Mouse (Mus musculus) gastrocnemius, postnatal 25 days (tissue): ENCODE measurements at regions not wholly inside any gene's neighbourhood (a gene's known extent, or its start where the extent isn't known, plus 50 kb on each side); places are given as distances from the start of the nearest gene placed in this dataset.

Experiments used
- DNase-seq: peaks from one replicate; pipeline ENCODE4 v3.0.0; 2022

DNA sequence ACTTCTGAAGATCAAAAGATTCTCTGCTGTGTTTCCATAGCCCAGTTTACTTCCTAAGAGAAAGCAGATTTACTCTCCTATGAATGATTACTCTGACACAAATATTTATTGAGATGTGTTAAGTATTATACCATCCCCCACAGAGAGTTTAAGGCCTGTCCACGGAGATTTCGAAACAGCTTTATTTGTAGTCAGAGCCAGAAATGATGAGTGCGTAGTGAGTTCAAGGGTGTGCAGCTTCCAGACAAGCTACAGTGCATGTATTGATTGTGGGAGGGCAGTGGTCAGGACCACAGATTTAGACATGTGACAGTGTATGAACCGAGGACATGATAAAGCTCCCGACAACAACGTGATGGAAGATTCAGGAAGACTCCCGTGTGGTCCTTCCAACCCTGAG, 126.8 kb downstream of the Hlx start:
- DNase-seq = no peak

DNA sequence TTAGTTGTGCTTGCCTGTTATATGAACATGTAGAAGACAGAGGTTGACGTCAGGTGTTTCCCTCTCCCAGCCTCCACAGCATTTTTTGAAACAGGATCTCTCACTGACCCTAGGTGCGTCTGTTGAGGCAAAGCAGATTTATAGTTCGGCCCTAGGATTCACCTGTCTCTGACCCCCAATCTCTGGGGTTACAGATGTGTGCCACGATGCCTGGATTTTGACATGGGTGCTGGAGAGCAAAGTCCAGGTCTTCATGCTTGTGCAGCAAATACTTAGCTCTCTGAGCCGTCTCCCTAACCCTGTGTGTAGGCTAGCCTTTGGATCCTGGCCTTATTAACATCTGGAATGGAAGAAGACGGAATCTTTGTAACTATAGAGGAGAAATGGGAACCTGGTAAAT, 129.3 kb downstream of the Hlx start:
- no peak for DNase-seq

DNA sequence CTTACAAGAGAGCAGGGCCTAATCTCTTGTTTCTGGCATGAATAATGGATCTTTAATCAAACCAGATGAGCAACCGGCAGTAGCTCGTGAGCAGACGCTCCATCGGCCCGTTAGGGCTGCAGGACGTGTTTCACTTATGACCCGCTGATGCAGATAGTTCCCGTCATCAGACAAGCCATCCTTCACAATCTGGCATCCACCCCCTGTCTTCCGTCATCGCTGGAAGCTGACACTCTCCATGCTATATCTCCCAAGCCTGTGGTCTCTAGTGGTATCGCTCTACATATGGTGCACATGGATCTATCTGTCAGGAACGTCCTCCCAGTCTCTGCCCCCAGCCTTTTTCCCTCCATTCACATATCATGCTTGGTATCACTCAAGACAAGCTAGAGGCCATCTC, 137.0 kb downstream of the Hlx start:
- DNase-seq = no peak

DNA sequence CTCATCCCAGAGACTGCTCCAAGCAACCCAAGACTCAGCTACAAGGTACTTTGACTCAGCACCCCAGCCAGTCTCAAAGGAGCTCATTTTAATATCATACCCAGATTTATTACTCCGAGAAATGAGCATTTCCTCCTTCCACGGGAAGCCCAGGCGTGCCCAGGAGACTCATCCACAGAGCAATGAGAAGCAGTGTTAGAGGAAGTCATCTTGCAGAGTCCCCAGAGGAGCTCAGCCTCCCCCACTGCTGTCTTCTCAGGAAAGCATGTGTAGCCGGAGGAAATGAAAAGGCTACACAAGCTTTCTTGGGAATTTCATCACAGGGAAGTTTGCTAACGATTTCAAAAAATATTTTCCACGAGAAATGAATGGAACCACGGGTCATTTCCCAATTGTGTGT, 141.8 kb downstream of the Hlx start:
- peak; percentile 45 for DNase-seq

DNA sequence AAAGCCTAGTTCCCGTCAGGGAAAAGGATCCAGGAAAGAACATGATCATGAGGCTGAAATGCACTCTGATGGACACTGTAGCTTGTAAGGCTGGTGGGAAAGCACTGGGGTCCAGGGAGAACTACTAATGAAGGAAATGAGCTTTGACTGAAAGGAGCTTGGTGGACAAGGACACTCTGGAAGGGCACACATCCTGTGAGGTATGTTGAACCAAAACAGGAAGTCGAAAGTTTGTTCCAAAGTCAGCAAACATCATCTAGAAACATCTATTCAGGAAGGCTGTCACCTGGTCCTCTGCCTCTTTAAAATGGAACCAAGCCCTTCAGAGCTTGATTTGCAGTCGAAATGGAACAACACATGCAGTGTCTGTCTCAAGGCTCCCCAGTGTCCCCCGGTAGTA, 143.1 kb downstream of the Hlx start:
- no peak for DNase-seq

DNA sequence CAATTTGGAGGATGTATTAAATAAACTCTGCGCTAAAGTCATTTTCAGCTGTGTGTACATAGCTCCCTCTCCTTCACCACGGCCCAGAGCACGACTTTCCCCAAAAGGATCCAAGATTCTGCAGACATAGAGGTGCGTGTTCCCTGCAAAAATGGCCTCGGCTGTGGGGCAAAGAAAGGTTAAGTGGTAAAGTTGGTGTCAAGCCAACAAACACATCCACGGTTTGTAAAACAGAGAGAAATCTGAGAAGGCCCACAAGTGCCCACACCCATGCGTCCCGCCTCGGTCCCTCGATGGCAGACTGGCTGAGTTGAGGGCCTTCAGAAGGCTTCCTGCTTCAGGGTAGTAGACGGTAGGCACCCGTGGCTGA, 147.9 kb downstream of the Hlx start:
- DNase-seq = no peak

DNA sequence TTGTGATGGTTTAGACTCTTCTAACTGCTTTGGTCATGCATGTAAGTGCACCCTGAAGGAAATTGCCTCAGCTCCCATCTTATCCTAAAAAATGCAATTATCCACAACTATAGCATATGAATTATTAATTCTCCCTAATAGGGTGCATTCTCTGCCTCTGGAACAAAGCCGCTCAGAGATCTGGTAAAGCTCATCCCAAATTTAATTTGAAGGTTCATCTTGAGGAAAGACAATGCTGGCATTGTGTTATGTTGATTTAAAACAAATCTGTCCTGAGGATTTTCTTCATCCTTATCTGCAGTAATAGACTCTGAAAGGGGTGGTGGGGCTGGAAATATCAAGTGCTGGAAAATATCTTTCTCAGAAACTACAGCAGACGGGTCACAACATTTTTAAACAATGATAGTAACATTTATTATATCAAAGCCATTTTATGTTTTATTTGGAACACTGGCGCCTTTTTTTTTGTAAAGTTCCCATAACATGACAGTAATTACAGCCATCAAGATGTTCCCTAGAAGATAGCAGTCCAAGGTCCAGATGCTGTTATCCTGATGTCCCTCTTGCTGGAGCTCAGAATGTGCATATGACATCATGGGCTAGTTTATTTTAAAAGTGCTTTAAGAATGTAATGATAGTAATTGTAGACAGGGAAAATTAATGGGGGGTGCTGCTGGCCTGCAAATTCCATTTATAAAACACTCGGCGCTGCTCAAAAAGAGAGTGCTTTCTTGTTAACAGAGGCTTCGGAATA, 148.5 kb downstream of the Hlx start:
- DNase-seq = no peak

DNA sequence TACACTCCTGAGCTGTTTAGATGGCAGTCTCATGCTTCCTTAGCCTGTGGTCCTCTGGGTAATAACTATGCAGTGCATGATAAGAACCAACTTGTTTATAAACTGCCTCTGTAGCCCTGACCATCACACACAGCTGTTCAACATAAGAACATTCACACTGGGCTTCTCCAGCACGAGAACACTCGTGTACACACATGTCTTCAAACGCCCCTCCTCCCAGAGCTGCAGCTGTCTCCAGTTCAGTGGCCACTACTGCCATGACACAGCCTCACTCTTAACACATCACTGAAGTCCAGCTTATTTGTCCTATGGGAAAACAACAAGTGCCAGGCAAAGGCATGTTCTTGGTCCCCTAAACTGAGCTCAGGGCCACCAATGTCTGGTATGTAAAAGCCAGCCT, 152.9 kb downstream of the Hlx start:
- DNase-seq = no peak

DNA sequence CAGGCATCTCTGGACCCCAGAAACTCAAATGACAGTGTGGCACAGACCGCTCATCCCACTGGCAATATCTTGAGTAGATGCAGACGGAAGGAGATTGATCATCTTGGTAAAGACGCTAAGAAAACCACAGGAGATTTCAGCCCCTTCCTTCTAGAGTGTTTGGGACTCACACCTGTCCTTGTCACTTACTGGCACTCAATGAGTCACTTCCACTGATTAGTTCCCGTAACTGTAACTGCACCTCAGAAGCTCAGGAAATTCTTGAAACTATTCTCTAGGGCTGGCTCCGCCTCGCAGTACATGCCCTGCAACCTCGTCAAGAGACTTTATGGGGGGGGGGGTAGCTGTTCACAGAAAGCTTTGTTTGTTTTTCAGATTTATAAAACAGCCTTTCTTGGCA, 155.9 kb downstream of the Hlx start:
- no peak for DNase-seq

DNA sequence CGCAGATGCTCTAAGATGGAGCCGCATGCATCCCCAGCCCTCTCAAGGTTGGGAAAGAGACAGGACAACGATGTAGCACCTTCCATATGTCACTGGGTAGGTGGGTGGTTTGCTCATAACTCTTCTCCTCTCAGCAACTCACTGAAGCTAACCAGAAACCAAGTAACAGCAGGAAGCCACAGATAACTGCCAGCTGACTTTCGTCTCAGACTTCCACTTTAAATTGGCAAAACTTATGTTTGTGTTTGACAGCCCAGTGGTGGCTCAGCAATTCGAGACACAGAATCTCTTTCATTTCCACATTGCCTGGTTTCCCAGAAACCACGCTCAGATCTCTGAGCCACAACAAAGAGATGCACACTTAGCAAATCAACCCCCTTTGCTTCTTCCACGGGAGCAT, 159.1 kb downstream of the Hlx start:
- no peak for DNase-seq

DNA sequence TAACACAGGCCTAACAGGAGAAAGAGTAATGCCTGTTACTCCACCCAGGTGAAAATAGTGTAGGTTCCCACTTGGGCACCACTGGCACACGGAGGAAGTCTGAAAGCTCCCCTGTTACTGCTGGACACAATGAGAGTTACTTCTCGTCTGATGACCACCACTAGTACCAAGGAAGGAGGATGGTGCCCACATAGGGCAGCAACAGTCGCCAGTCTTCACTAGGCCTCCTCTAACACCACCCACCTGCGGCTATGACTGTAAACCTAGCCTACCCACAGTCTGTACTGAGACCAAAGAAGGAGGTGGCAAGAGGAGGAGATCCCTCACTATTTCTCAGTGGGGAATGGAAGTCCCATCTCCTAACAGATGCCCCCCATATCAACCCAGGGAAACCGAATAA, 161.7 kb downstream of the Hlx start:
- no peak for DNase-seq

DNA sequence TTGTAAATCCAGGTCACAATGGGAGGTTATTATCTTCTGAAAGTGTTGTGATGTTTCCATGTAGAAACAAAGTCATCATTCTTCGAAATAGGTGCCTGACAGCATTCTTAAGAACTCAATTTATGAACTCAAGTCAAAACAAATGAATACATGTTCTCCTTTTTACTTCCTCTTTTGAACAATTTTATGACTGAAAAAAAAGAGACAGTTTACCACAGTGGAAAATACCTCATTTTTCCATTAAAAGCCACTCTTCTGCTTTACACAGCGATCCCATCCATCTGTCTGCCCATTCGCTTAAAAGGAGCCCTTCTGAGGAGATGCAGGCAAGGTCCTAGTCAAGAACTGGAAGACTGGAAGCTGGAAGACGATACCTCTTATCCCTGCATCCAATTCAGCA, 169.5 kb downstream of the Hlx start:
- DNase-seq = no peak

DNA sequence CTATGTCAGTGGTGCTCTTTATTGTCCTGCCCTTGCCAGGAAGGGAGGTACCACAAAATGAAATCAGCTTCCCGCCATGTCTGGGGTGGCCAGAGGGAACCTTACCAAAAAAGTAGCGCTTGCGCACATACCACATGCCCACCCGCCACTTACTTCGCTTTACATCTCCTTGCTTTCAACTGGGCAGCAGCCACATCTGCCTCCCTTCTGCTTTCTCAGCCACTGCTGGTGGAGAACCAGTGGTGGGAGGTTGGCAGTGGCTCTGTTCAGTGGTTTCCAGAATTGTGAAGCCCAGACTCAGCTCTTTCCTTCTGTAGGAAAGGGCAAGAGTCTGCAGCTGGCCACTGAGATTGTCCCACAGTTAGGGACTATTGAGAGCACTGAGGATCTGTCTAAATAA, 170.2 kb downstream of the Hlx start:
- peak; percentile 16 for DNase-seq

DNA sequence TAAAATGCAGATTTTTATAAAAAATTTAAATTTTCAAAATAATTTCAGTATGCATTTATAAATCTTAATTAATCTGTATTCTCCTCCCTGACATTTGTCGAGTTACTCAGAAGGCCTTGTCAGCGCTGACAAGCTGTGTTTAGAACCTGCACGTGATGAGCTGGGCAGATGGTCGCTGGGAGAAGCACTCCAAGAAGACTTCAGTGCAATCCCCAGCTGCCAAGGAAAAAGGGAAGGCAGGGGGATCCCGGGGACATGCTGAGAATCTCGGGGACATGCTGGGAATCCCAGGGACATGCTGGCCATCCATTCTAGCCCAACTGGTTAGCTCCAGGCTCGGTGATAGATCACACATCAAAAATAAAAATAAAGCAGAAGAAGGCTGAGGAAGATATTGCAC, 172.9 kb downstream of the Hlx start:
- DNase-seq = no peak

DNA sequence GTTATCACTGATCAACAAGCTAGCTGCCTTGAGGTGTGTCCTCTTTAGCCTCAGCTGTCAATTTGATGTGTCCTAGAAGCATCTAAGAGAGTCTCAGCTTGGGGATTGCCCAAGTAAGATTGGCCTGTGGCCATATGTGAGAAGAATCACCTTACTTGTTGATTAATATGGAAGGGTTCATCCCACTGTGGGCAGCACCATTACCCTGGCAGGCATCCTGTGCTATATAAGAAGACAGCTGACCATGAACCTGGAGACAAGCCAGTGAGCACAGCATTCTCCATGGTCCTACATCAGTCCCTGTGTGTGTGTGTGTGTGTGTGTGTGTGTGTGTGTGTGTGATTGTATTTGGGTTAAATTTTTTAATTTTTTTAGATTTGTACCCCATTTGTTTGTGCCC, 178.6 kb downstream of the Hlx start:
- DNase-seq = no peak

DNA sequence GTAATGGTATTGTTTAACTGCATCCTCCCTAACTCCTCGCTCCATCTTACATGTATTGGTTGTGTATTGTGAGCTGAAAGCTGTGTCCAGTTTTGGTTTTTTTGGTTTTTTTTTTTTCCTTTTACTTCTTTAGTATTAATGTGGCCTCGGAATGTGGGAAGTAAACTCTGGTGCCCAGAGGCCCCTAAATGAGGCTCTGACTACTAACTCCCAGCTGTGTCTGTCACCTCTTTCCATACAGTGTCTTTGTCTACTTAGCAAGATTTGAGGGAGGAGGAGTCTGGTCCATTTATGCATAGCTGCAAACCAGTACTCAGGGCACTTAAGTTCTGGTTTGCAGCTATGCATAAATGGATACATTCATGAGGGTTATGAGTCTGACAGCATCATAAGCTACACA, 181.9 kb downstream of the Hlx start:
- DNase-seq = no peak

DNA sequence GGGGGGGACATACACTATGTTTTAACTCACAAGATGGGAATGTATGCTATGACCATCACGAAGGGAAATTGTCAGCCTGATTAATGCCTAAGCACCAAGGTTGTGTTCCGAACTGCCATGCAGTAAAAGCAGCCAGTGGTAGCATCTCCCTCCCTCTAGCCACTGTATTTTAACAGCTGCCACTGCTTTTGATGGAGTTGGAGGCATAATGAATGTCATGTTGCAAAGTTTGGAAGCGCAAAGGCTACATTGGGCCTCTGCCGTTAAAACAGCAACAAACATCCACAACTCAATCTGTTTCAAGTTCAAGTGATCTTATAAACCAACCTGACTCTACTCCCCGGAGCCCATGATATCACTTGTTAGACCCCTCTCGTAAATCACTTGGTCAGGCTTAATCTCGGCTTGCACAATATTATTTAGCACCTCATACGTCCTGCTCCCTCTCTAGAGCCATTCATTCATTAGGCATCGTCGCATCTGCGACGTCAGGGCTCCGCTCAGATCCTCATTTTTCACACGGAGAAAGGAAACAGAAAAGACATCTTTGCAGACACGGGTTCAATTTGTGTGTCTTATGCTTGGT, 184.7 kb downstream of the Hlx start:
- no peak for DNase-seq

DNA sequence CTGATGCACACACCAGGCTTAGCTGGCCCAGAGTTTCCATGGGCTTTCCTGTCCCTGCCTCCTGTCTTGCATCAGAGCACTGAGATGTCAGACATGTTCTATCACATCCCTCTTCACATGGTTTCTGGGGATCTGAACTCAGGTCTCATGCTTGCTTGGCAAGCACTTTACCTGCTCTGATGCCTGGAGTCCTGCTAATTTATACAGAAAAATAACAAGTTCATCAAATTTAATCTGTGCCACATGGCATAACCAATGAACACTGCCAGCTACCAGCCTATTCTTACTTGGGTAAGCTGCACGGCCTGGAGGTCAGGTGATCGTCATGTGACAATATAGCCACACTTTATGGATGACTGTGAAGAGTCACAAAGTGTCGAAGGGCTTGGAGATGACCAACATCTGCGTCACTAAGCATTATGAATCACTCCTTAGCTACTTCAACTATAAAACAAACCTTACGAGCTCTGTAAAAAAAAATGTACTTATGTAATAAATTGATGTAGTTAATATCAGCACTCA, 186.2 kb downstream of the Hlx start:
- no peak for DNase-seq

DNA sequence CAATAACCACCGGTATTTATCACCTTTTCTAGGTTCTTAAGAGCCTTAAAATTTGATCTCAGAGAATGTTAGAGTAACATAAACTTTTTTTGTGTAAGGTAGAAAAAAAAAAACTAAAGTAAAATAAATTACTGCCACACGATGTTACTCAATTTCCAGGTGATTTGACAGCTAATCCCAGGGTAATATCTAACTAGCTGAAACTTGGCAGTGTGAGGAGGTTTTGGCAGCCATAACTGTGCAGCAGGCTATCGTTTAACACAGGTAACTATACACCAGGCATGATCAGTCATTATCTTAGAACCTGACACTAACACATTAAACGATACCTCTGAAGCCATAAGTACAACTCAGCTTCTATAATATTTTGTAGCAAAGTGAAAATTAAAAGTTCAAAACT, 187.3 kb downstream of the Hlx start:
- DNase-seq = no peak

DNA sequence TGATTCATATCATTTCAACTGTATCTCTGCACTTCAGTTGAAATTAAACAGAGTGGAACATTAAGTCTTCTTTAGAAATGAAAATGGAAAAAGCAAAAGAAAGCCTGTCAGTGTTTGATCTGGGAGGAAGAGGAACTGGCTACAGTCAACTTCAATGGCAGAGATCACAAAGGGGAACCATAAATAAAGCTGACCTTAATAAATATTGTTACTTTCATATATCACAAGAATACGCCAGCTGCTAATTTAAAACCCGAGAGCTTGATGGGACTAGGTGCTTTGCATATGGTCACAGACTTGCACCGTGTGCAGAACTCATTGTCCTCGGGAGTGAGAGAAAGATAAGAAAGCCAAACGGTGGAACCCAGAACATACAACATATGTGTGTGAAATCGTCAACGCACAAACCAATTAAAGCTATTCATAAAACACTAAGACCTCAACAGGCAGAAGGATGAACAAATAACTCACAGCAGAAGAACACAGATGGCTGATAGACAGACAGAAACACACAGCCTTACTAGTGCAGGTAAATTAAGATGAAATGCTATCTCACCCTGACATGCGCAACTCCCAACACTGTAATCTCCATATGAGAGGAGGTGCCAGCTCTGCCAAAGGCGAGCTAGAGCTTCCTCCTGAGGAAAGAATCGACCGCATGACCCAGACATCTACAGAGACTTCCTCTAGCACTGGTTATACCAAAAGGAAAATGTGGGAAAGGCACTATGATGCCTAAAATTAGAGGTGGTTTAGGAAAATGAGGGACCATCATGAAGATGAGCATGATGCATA, 189.9 kb downstream of the Hlx start:
- no peak for DNase-seq

DNA sequence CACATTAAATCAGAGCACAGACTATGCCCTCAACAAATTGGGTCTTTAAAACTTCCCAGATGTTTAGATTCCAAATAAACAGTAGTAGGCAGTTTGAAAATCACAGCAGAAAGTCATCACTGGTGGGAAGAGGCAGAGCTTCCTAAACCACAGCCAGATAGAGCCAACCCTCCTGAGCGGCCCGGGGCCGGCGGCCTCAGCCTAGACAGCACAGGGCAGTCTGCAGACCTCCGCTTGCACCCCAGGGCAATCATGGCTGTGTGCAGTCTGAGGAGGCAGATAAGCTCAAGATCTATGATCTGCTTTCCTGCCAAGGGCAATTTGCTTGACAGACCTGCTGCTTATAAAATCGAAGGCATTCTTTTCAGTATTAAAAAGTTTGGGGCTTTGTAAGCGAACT, 192.6 kb downstream of the Hlx start:
- no peak for DNase-seq

DNA sequence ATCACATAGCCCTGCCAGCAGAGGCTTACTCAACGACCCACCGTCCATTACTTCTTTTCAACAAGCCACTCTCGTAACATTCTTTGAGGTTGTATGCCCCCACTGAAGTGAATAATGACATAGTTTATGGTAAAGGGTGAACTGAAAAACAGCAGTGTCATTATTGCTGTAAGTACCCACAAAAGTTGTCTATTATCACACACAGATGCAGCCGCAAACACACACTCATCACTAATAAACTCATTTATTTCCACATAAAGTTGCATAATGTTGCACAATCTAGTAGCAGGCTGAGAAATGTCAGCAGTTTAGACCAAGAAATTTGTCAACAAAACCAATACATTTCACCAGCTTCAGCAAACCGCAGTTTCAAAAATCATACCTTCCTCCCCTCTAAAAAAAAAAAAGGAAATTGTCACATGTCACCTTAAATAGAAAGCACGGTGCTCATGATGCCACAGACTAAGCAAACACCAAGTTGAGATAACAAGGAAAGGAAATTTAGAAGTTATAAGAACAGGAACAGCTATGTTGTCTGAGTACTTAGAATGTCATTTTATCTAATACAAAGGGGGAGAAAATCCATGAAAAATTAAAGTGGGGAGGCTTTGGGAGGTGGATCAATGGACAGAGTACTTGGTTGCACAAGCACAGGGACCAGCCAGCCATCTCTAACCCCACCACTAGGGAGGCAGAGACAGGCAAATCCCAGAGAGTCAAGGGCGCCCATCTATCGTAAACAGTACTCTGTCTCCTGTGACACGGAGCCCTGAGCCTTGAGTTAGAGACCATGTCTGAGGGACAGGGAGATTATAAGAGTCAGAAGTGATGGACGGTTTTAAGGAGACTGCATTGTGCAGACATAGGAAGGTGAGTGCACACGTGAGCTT, 195.9 kb downstream of the Hlx start:
- no peak for DNase-seq

DNA sequence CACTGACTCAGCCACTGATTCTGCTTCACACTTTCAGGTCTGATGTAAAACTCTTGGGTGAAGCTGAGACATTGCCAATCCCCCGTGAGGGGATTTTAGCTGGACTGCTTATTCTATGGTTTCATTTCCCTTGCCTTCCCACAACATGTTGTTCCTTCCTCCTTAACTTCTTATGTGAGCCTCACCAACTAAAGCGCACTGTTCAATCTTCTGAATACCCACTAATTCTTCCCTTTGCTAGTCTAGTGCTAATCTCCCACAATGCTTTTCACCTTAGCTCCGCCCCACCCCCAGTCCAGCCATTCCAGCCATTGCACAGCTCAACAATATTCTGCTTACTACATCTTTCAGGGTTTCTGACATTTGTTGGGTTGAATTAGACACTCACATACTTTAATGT, 196.7 kb downstream of the Hlx start:
- DNase-seq = no peak
